Mouse (Mus musculus) heart, embryonic 16.5 days (tissue): ENCODE data around the gene Nrarp. TPM values are rescaled to one million over a fixed set of nuclear protein-coding genes. Genes with fewer than 3 reads are reported as not detected.

Experiments used
- ATAC-seq: fragments of 200-750 bp; cut with Nextera tagmentation; replicated peaks from 2 replicates; pipeline ENCODE4 v1.8.0; 2017; ENCODE audit warnings: moderate number of reproducible peaks; ENCODE audit not compliant: insufficient read depth, low FRiP score; ENCODE audit errors: extremely low read depth
- H3K27ac ChIP-seq: fragments of 300-500 bp; sonication (generic); 2 replicates; pipeline ENCODE4 v1.5.1; 2014; ENCODE audit warnings: mild to moderate bottlenecking, low read length, control low read depth, moderate library complexity
- H3K27me3 ChIP-seq: fragments of 300-500 bp; sonication (generic); 2 replicates; pipeline ENCODE4 v1.6.1; 2014; ENCODE audit warnings: low read length, mixed read lengths; ENCODE audit not compliant: control insufficient read depth, insufficient read depth
- H3K36me3 ChIP-seq: fragments of 300-500 bp; sonication (generic); 2 replicates; pipeline ENCODE4 v1.6.1; 2014; ENCODE audit not compliant: control insufficient read depth, insufficient read depth
- H3K4me1 ChIP-seq: fragments of 300-500 bp; sonication (generic); 2 replicates; pipeline ENCODE4 v1.6.1; 2014; ENCODE audit warnings: low read length, mixed read lengths; ENCODE audit not compliant: control insufficient read depth, insufficient read depth
- H3K4me2 ChIP-seq: fragments of 300-500 bp; sonication (generic); 2 replicates; pipeline ENCODE4 v1.6.1; 2014; ENCODE audit warnings: low read depth, mild to moderate bottlenecking, control low read depth, low read length
- H3K4me3 ChIP-seq: fragments of 300-500 bp; sonication (generic); 2 replicates; pipeline ENCODE4 v1.5.1; 2014; ENCODE audit warnings: mild to moderate bottlenecking, control low read depth, low read length
- H3K9ac ChIP-seq: fragments of 300-500 bp; sonication (generic); 2 replicates; pipeline ENCODE4 v1.6.1; 2014; ENCODE audit warnings: low read length, control low read depth
- H3K9me3 ChIP-seq: fragments of 300-500 bp; sonication (generic); replicated peaks from 2 replicates; pipeline ENCODE4 v1.6.1; 2016; ENCODE audit warnings: low read length; ENCODE audit not compliant: control insufficient read depth
- WGBS: fragments of 180-500 bp; shearing (Covaris S2); extraction: QIAGEN DNeasy Blood & Tissue Kit; methylation state at CpG from one replicate; pipeline ENCODE4 v1.1.7; 2014; 5-methylcytosine and 5-hydroxymethylcytosine counted together
- polyA plus RNA-seq: library from polyadenylated mRNA; unstranded; fragments of >200 nt; fragmentation: Nextera tagmentation; extraction: Ambion mirVana; gene quantifications from 2 replicates; pipeline ENCODE4 v1.2.1, GENCODE M21; 2015

The Nrarp gene
- polyA plus RNA-seq, 1 experiment from 2014 or later: 18.1 TPM

DNA sequence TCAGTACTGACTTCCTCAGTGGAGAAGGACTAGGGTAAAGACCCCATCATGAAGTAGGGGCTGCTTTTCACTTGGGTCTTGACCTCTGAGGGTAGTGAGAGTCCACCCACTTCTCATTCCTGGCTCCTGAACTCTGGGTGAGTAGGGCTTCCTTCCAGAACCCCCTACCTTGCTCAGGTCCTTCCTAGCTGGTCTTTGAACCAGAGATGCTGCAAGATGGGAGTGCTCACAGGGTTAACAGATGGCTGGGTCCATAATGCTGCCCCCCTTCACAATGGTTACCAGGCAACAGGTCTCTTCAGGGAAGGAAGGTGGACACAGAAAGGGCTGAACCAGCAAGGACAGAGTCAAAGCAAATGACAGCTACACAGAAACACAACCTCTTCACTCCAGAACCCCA lies 37.9 kb downstream of the Nrarp start, which contains the start of gene Fam166a:
Gene Fam166a, plus strand, starts transcription at position 301 of the 400 bp plus-strand sequence.
- H3K36me3 ChIP-seq: peaks cover 7% of the 10 kb centered on the region; the same call in 1 of the 2 replicates
- no peak within 1 kb of the TSS for H3K27ac ChIP-seq
- no peak within 1 kb of the TSS for H3K4me3 ChIP-seq
- no peak within 1 kb of the TSS for H3K4me2 ChIP-seq
- peaks cover 4% of the 10 kb centered on the region for H3K4me1 ChIP-seq
- no peaks in the 10 kb centered on the region for H3K27me3 ChIP-seq
- H3K9ac ChIP-seq: no peak within 1 kb of the TSS
- H3K9me3 ChIP-seq: no peaks in the 10 kb centered on the region
- ATAC-seq: no peak

DNA sequence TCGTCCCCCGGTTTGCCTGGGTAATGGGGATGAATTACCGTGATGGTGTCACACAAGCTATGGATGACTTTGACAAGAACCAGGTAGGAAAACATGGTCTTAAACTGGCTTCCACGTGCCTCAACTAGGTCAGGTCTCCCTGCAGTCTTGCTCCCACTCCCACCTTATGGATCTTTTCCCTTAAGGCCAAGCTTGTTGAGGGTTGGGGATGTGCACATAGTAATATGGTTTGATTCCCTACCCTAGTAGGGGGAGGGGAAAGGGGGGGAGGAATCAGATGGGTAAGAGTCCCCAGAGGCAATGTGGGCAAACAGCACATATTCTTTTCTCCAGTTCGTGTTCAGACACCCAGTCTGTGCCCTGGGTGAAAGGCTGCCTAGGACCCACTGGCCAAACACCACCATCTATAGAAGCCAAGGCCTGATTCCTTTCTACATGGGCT lies 40.8 kb downstream of the Nrarp start:
- no peak for ATAC-seq

DNA sequence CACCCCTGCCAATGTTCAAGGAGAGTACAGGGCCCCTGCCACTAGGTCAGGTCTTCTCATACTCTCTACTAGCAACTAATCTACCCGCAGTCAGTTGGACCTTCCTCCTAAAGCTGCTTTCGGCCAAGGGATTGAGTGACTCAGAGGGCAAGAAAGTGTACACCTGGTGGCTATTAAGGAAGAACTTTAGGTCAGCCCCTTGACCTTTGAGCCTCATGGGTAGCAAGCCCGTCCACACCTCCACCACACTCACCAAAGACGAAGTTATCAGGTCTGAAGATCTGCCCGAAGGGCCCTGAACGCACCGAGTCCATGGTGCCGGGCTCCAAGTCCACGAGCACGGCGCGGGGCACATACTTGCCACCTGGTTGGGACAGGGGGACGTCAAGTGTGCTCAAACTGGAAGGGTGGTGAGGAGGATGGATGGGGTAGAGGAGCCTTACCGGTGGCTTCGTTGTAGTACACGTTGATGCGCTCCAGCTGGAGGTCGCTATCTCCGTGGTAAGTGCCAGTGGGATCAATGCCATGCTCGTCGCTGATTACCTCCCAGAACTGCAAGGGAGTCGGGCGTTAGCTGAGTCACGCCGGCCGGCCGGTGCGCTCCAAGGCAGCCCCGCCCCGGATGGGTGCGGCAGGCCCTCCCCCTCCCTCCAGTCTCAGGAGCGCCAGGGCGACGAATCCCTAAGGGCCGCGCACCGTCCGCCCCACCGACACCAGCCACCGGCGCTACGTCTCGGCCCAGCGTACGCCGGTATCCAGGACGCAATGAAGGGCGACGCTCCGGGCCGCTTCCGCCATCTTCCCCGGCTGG lies 43.3 kb downstream of the Nrarp start:
- Histone ChIP-seq H3K9me3 (no peaks in the 10 kb centered on the region), H3K27ac (peak overlapping the region; percentile 94), H3K4me1 (peaks cover 12% of the 10 kb centered on the region), H3K36me3 (peaks cover 7% of the 10 kb centered on the region; the same call in 1 of the 2 replicates), H3K4me3 (peak overlapping the region; percentile 80), H3K27me3 (no peaks in the 10 kb centered on the region), H3K4me2 (peak overlapping the region; percentile 98), H3K9ac (peak overlapping the region; percentile 89)
- peak; percentile 33 for ATAC-seq
- WGBS: 1% methylated on average over 52 of the region's 53 CpGs

More for the DNA sequence above, 40.8 kb downstream of the Nrarp start:
- H3K27me3 ChIP-seq: no peaks in the 10 kb centered on the region
- peaks cover 7% of the 10 kb centered on the region; the same call in 1 of the 2 replicates for H3K36me3 ChIP-seq
- 70% methylated on average over 5 of the region's 5 CpGs for WGBS
- H3K4me2 ChIP-seq: no peak overlapping the region
- no peak overlapping the region for H3K4me3 ChIP-seq
- H3K9ac ChIP-seq: no peak overlapping the region
- peaks cover 12% of the 10 kb centered on the region for H3K4me1 ChIP-seq
- no peak overlapping the region for H3K27ac ChIP-seq
- no peaks in the 10 kb centered on the region for H3K9me3 ChIP-seq

DNA sequence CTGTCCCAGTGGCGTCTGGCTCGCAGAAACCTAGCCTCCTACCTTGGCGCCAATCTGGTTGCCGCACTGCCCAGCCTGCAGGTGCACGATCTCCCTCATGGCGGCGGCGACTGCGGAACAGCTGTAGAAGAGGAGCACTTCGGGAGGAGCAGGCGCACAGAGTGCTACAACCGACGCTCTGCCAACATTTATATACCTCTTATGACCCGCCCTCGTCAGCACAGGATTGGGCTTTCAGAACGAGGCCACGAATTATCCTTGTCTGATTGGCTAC lies 43.9 kb downstream of the Nrarp start, which contains the start of gene Tubb4b:
Gene Tubb4b, minus strand, starts transcription at position 211 of the 274 bp plus-strand sequence.
- no peak for ATAC-seq
- peak within 1 kb of the TSS; percentile 80 for H3K4me3 ChIP-seq
- no peaks in the 10 kb centered on the region for H3K9me3 ChIP-seq
- WGBS: under 1% methylated on average over 17 of the region's 17 CpGs
- H3K9ac ChIP-seq: peak within 1 kb of the TSS; percentile 89
- H3K27me3 ChIP-seq: no peaks in the 10 kb centered on the region
- peaks cover 12% of the 10 kb centered on the region for H3K4me1 ChIP-seq
- H3K36me3 ChIP-seq: peaks cover 7% of the 10 kb centered on the region; the same call in 1 of the 2 replicates
- peak within 1 kb of the TSS; percentile 98 for H3K4me2 ChIP-seq
- H3K27ac ChIP-seq: peak within 1 kb of the TSS; percentile 99

DNA sequence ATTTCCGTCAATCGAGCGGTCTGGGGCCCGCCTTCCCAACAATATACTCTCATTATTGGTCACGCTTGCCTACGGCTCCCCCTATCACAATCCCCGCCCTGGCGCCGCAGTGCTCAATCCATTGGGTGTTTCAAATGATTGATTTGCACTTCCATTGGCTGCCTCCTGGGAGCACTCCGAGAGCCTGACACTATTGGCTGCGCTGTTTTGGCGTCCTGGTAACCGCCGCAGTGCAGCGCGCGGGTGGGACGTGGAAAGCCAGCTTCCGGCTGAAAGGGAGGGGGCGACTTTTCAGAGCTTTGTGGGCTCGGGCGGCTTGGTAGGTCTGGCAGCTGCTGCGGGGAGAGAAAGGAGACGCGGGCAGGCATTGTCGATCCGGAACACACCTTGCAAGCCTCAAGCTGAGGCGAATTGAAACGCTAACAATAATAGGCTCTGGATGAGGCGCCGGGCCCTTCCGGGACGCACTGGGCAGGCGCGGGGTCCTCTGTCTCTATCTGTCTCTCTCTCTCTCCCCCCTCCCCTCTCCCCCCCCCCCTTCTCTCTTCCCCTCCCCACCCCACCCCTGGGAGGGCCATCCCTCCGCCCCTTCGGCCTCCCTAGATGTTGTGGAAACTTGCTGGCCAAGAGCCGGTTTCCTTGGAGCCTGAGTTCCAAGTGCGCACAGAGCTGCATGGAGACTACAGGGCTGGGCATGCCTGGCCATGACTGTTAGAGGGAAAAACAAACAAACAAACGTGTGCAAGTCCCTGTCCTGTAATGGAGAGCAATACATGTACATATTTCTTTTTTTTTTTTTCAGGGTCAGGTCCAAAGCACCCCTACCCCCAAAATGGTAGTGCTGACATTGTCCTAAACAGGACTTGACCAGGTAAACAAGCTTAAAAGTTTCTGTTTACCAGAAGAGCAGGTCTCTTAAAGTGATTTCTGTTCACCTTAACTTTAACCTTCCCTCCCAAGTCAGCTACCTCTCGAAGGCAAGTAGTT lies 44.5 kb downstream of the Nrarp start:
- peak overlapping the region; percentile 99 for H3K27ac ChIP-seq
- H3K27me3 ChIP-seq: no peaks in the 10 kb centered on the region
- peak overlapping the region; percentile 81 for H3K9ac ChIP-seq
- H3K36me3 ChIP-seq: peaks cover 7% of the 10 kb centered on the region; the same call in 1 of the 2 replicates
- H3K4me2 ChIP-seq: peak overlapping the region; percentile 65
- peaks cover 12% of the 10 kb centered on the region for H3K4me1 ChIP-seq
- ATAC-seq: peak; percentile 93
- no peaks in the 10 kb centered on the region for H3K9me3 ChIP-seq
- 2% methylated on average over 41 of the region's 41 CpGs for WGBS
- H3K4me3 ChIP-seq: peak overlapping the region; percentile 80

DNA sequence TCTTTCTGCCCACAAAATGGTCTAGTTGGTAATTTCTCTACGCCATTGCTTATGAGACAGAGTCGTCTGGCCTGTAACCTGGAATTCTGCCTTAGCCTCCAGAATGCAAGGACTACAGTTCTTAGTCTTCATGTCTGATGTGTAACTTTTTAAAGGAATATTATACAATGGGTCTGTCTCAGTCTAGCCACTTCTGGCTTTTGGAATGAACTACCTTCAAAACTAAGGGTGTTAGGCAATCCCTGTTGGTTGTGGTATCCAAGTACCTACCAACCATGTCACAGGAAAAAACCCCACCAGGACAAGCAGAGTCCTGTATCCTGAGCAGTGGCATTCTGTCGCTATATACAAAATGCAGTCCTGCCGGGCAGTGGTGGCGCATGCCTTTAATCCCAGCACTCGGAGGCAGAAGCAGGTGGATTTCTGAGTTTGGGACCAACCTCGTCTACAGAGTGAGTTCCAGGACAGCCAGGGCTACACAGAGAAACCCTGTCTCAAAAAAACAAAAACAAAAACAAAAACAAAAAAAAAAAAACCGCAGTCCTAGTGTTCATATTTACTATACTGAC lies 45.3 kb downstream of the Nrarp start:
- Histone ChIP-seq H3K36me3 (peaks cover 7% of the 10 kb centered on the region; the same call in 1 of the 2 replicates), H3K9me3 (no peaks in the 10 kb centered on the region), H3K4me3 (peak overlapping the region; percentile 71), H3K4me1 (peaks cover 12% of the 10 kb centered on the region), H3K9ac (peak overlapping the region; percentile 81; the same call in 1 of the 2 replicates), H3K27ac (peak overlapping the region; percentile 99), H3K27me3 (peaks cover under 1% of the 10 kb centered on the region; the same call in 1 of the 2 replicates), H3K4me2 (peak overlapping the region; percentile 65)
- WGBS: 74% methylated on average over 8 of the region's 8 CpGs
- no peak for ATAC-seq

DNA sequence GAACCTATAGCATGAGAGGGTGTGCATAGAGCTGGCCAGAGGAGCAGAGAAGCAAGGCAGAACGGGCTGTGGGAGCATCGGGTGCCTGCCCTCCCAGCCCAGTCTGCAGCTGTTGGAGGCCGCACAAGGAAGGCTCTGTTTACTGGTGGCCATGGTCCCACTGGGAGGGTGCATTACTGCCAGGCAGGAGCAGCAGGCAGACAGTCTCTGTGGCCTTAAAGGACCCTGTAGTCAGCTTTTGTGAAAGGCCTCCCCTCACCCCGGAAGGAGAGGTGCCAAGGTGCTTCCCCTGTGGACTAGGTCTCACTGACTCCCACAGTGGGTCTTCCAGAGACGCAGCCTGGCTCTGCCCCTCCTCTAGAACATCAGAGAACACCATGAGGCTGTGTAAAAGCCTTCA lies 46.3 kb downstream of the Nrarp start:
- H3K4me1 ChIP-seq: peaks cover 12% of the 10 kb centered on the region
- ATAC-seq: no peak
- H3K27ac ChIP-seq: no peak overlapping the region
- H3K9me3 ChIP-seq: no peaks in the 10 kb centered on the region
- whole genome bisulfite sequencing: 75% methylated on average over 5 of the region's 5 CpGs
- H3K9ac ChIP-seq: no peak overlapping the region
- H3K36me3 ChIP-seq: peaks cover 4% of the 10 kb centered on the region; the same call in 1 of the 2 replicates
- peaks cover 2% of the 10 kb centered on the region; the same call in 1 of the 2 replicates for H3K27me3 ChIP-seq
- no peak overlapping the region for H3K4me3 ChIP-seq
- no peak overlapping the region for H3K4me2 ChIP-seq

DNA sequence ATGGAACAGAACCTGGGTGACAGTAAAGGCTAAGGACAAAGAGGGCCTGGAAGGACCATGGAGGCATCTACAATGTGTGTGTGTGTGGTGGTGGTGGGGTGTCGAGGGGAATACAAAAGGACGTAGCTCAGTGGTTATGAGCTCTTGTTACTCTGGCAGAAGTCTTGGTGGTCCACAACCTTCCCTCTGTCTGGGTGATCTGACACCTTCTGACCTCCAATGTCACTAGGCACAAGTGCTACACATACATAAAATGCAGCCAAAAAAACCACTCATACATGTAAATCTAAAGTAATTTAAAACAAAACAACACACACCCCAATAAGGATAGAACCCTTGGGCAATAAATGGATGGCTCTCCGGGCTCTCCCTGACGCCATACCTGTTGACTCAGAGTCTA lies 46.8 kb downstream of the Nrarp start:
- Histone ChIP-seq H3K9ac (no peak overlapping the region), H3K4me3 (no peak overlapping the region), H3K36me3 (0 out of 2 replicates have a peak, but pooled peaks cover 2% of the 10 kb centered on the region), H3K27me3 (peaks cover 2% of the 10 kb centered on the region; the same call in 1 of the 2 replicates), H3K27ac (no peak overlapping the region), H3K4me1 (peaks cover 12% of the 10 kb centered on the region), H3K9me3 (no peaks in the 10 kb centered on the region), H3K4me2 (no peak overlapping the region)
- 90% methylated on average over 4 of the region's 4 CpGs for WGBS
- no peak for ATAC-seq
